Mouse (Mus musculus) CH12.LX (cell line): ENCODE results near the gene Lyst. TPM values are rescaled to one million over a fixed set of nuclear protein-coding genes. Genes with fewer than 3 reads are reported as not detected.

Experiments
- DNase-seq: peaks from one replicate; pipeline ENCODE4 v3.0.0-alpha.2; 2013; ENCODE audit errors: extremely low read depth
- H3K27ac ChIP-seq: 2 replicates; pipeline ENCODE4 v1.5.1; 2012; ENCODE audit warnings: low read depth, mild to moderate bottlenecking, control low read depth, moderate library complexity; ENCODE audit not compliant: insufficient read depth
- H3K27me3 ChIP-seq: replicated peaks from 2 replicates; pipeline ENCODE3; 2012; ENCODE audit warnings: inconsistent platforms
- H3K36me3 ChIP-seq, 2 experiments: replicated peaks in 1 of 2; 2 replicates each; pipeline versions ENCODE3 to v1.6.1; 2012; ENCODE audit warnings: inconsistent platforms in 1 of 2, low read length in 1 of 2, mild to moderate bottlenecking in 1 of 2, mixed read lengths in 1 of 2, moderate library complexity in 1 of 2; ENCODE audit not compliant: control insufficient read depth in 1 of 2, insufficient read depth in 1 of 2
- H3K4me1 ChIP-seq, 2 experiments: 2 replicates each; pipeline ENCODE4 v1.6.1; 2012; ENCODE audit warnings: inconsistent platforms in 1 of 2, moderate library complexity in 1 of 2; ENCODE audit not compliant: insufficient read depth in 2 of 2, control insufficient read depth in 1 of 2
- H3K4me2 ChIP-seq: 2 replicates; pipeline ENCODE4 v1.6.1; 2012; ENCODE audit warnings: low read depth, mild to moderate bottlenecking, control low read depth; ENCODE audit not compliant: poor library complexity, insufficient read depth, severe bottlenecking
- H3K4me3 ChIP-seq, 3 experiments: fragments of 150-350 bp in 1 of 3; sonication (generic) in 1 of 3; replicated peaks in 1 of 3; 2 replicates each; pipeline versions ENCODE3 to v1.5.1; 2011 to 2012; ENCODE audit warnings: low read depth in 2 of 3, low read length in 2 of 3, mild to moderate bottlenecking in 2 of 3, moderate library complexity in 2 of 3, control low read depth in 1 of 3, improper control_type of control experiment in 1 of 3, inconsistent platforms in 1 of 3, mixed read lengths in 1 of 3; ENCODE audit not compliant: poor library complexity in 1 of 3
- H3K79me2 ChIP-seq: replicated peaks from 2 replicates; pipeline ENCODE4 v1.6.1; 2012; ENCODE audit warnings: mild to moderate bottlenecking, moderate library complexity; ENCODE audit not compliant: control insufficient read depth, poor library complexity, insufficient read depth, severe bottlenecking; ENCODE audit errors: extremely low read depth
- H3K9ac ChIP-seq: 2 replicates; pipeline ENCODE4 v1.6.1; 2012; ENCODE audit warnings: low read depth, mild to moderate bottlenecking, control low read depth, moderate library complexity; ENCODE audit not compliant: insufficient read depth
- H3K9me3 ChIP-seq: replicated peaks from 2 replicates; pipeline ENCODE3; 2012; ENCODE audit warnings: low read length, inconsistent platforms, mixed read lengths
- CHD1 ChIP-seq: IDR thresholded peaks from 2 replicates; pipeline ENCODE4 v1.6.1; 2012; ENCODE audit warnings: low read depth, low read length, improper control_type of control experiment, inconsistent platforms
- CTCF ChIP-seq, 2 experiments: IDR thresholded peaks in 1 of 2; conservative IDR thresholded peaks in 1 of 2; 2 replicates each; pipeline ENCODE4 v1.5.1; 2011 to 2012; ENCODE audit warnings: low read depth in 2 of 2, low read length in 2 of 2, improper control_type of control experiment in 1 of 2, inconsistent platforms in 1 of 2, mild to moderate bottlenecking in 1 of 2, moderate library complexity in 1 of 2
- ELF1 ChIP-seq: IDR thresholded peaks from 2 replicates; pipeline ENCODE4 v1.6.1; 2014; ENCODE audit warnings: low read depth, mild to moderate bottlenecking, inconsistent platforms, low read length, improper control_type of control experiment
- EP300 ChIP-seq: IDR thresholded peaks from 2 replicates; pipeline ENCODE4 v1.6.1; 2011; ENCODE audit warnings: low read length, improper control_type of control experiment
- ETS1 ChIP-seq: conservative IDR thresholded peaks from 2 replicates; pipeline ENCODE4 v1.6.1; 2012; ENCODE audit warnings: low read depth, mild to moderate bottlenecking, inconsistent platforms, low read length, improper control_type of control experiment, moderate library complexity
- HCFC1 ChIP-seq: IDR thresholded peaks from 2 replicates; pipeline ENCODE4 v1.6.1; 2012; ENCODE audit warnings: low read depth, mild to moderate bottlenecking, inconsistent platforms, low read length, improper control_type of control experiment
- IRF4 ChIP-seq: IDR thresholded peaks from 2 replicates; pipeline ENCODE4 v1.6.1; 2014; ENCODE audit warnings: low read depth, mild to moderate bottlenecking, inconsistent platforms, low read length, improper control_type of control experiment
- MAZ ChIP-seq: IDR thresholded peaks from 2 replicates; pipeline ENCODE4 v1.6.1; 2012; ENCODE audit warnings: low read depth, mild to moderate bottlenecking, inconsistent platforms, low read length, improper control_type of control experiment, moderate library complexity
- MXI1 ChIP-seq: IDR thresholded peaks from 2 replicates; pipeline ENCODE4 v1.6.1; 2011; ENCODE audit warnings: mild to moderate bottlenecking, low read depth, low read length, improper control_type of control experiment
- MYC ChIP-seq: IDR thresholded peaks from 2 replicates; pipeline ENCODE4 v1.6.1; 2011; ENCODE audit warnings: low read depth, mild to moderate bottlenecking, improper control_type of control experiment, low read length
- NELFE ChIP-seq: IDR thresholded peaks from 2 replicates; pipeline ENCODE4 v1.6.1; 2011; ENCODE audit warnings: low read depth, low read length, improper control_type of control experiment
- POLR2AphosphoS2 ChIP-seq: IDR thresholded peaks from 2 replicates; pipeline ENCODE4 v1.6.1; 2011; ENCODE audit warnings: low read depth, low read length, improper control_type of control experiment
- SIN3A ChIP-seq: IDR thresholded peaks from 2 replicates; pipeline ENCODE4 v1.6.1; 2012; ENCODE audit warnings: low read length, improper control_type of control experiment, inconsistent platforms
- SMC3 ChIP-seq: IDR thresholded peaks from 2 replicates; pipeline ENCODE4 v1.6.1; 2011; ENCODE audit warnings: low read depth, low read length, improper control_type of control experiment
- TBP ChIP-seq: conservative IDR thresholded peaks from 2 replicates; pipeline ENCODE4 v1.6.1; 2011; ENCODE audit warnings: low read depth, low read length, improper control_type of control experiment
- UBTF ChIP-seq: IDR thresholded peaks from 2 replicates; pipeline ENCODE4 v1.6.1; 2012; ENCODE audit warnings: low read depth, mild to moderate bottlenecking, inconsistent platforms, low read length, improper control_type of control experiment, moderate library complexity
- USF2 ChIP-seq: conservative IDR thresholded peaks from 2 replicates; pipeline ENCODE4 v1.6.1; 2011; ENCODE audit warnings: low read depth, low read length, improper control_type of control experiment
- ZC3H11A ChIP-seq: IDR thresholded peaks from 2 replicates; pipeline ENCODE4 v1.6.1; 2012; ENCODE audit warnings: low read depth, mild to moderate bottlenecking, inconsistent platforms, low read length, improper control_type of control experiment
- ZKSCAN1 ChIP-seq: IDR thresholded peaks from 2 replicates; pipeline ENCODE4 v1.6.1; 2012; ENCODE audit warnings: low read depth, inconsistent platforms, low read length, improper control_type of control experiment, borderline replicate concordance
- ZMIZ1 ChIP-seq: IDR thresholded peaks from 2 replicates; pipeline ENCODE4 v1.6.1; 2012; ENCODE audit warnings: low read depth, mild to moderate bottlenecking, inconsistent platforms, low read length, improper control_type of control experiment
- dilution Hi-C: fragments of 300-500 bp; cut with MboI; formaldehyde crosslinking; loops from 2 replicates; pipeline ENCODE4 v1.14.3; 2020; ENCODE audit warnings: low sequenced_read_pairs; ENCODE audit not compliant: extremely low pct_unique_long_range_greater_than_20kb, extremely low pct_ligation_motif_present
- in situ Hi-C: fragments of 300-500 bp; cut with MboI; formaldehyde crosslinking; loops from 3 replicates; pipeline ENCODE4 v1.14.3; 2019; ENCODE audit warnings: low sequenced_read_pairs, low pct_ligation_motif_present, low pct_unique_long_range_greater_than_20kb, mixed read lengths
- polyA plus RNA-seq: library from polyadenylated mRNA; unstranded; fragments of >175 nt; gene quantifications from 2 replicates; pipeline ENCODE4 v1.2.1, GENCODE M21; 2012; ENCODE audit warnings: low read depth; ENCODE audit not compliant: insufficient read length
- total RNA-seq, 2 experiments: library from RNA; depleted of rRNA; stranded (reverse); fragments of 300-350 nt in 1 of 2; fragments of >200 nt in 1 of 2; gene quantifications; 2 replicates each; pipeline ENCODE4 v1.2.3; 2012 to 2014

The Lyst gene
- total and polyA plus RNA-seq, 3 experiments = 33.1 to 61.1 (median 34.8) TPM

- TF ChIP-seq HCFC1 = no peak
- no peak for TF ChIP-seq ELF1
Observed at GRCm38 (mm10) chr13:13788070-13788469, 197.9 kb downstream of the Lyst start (continued).

GRCm38 (mm10) chr13:13791981-13792380 lies 201.8 kb downstream of the Lyst start:
- no peaks in the 10 kb centered on the region for H3K79me2 ChIP-seq
- dilution Hi-C loops = no loop called here
- no peak overlapping the region for H3K27ac ChIP-seq
- no peak for DNase-seq
- H3K4me2 ChIP-seq = no peak overlapping the region
- TF ChIP-seq MYC = no peak
- no peak for TF ChIP-seq TBP
- no peak for TF ChIP-seq ZMIZ1
- TF ChIP-seq EP300 = no peak
- no peak for TF ChIP-seq NELFE
- TF ChIP-seq SMC3 = no peak
- H3K9me3 ChIP-seq = no peaks in the 10 kb centered on the region
- peaks cover 17 to 28% of the 10 kb centered on the region in 2 experiments for H3K4me1 ChIP-seq
- H3K4me3 ChIP-seq = no peak overlapping the region
- H3K36me3 ChIP-seq = no peaks in the 10 kb centered on the region
- H3K9ac ChIP-seq = no peak overlapping the region
- in situ Hi-C loops = no loop called here
- no peaks in the 10 kb centered on the region for H3K27me3 ChIP-seq

- Histone ChIP-seq H3K79me2 (no peaks in the 10 kb centered on the region), H3K4me1 (peaks cover 0 to 5% of the 10 kb centered on the region in 2 experiments; a peak in 1 of 4 replicates), H3K36me3 (no peaks in the 10 kb centered on the region), H3K27ac (no peak overlapping the region), H3K9ac (no peak overlapping the region), H3K4me2 (no peak overlapping the region), H3K9me3 (no peaks in the 10 kb centered on the region), H3K4me3 (no peak overlapping the region)
- dilution Hi-C loops (no loop called here), in situ Hi-C loops (no loop called here)
- DNase-seq = no peak
- TF ChIP-seq CHD1 (no peak), MXI1 (no peak), ZC3H11A (no peak), SIN3A (no peak), ZKSCAN1 (no peak), CTCF (conservative IDR thresholded peaks at IDR 0.05 in 1 of 2, IDR thresholded peaks at IDR 0.05 in 1 of 2; ENCODE audit: low read depth in 2 of 2, low read length in 2 of 2) (no peak), UBTF (no peak), USF2 (no peak), IRF4 (no peak), ETS1 (no peak), MYC (no peak), POLR2AphosphoS2 (no peak), MAZ (no peak), TBP (no peak)
- TF ChIP-seq, all 38 proteins: peak for 0
- no peaks in the 10 kb centered on the region for H3K27me3 ChIP-seq
Observed at GRCm38 (mm10) chr13:13795166-13795832, 205.1 kb downstream of the Lyst start.
